Mouse (Mus musculus) ES-Bruce4 (cell line): ENCODE results near the gene Ranbp17. TPM values are rescaled to one million over a fixed set of nuclear protein-coding genes. Genes with fewer than 3 reads are reported as not detected.

Experiments
- H3K27ac ChIP-seq: 2 replicates; pipeline ENCODE4 v1.5.1; 2012; ENCODE audit warnings: low read length, inconsistent platforms; ENCODE audit not compliant: insufficient read depth
- H3K27me3 ChIP-seq: 2 replicates; pipeline ENCODE4 v1.6.1; 2012; ENCODE audit warnings: mild to moderate bottlenecking, low read length, inconsistent platforms; ENCODE audit not compliant: control insufficient read depth, poor library complexity, insufficient read depth, severe bottlenecking
- H3K36me3 ChIP-seq: 2 replicates; pipeline ENCODE4 v1.6.1; 2012; ENCODE audit warnings: inconsistent platforms, mild to moderate bottlenecking, low read length, moderate library complexity; ENCODE audit not compliant: control insufficient read depth, poor library complexity, insufficient read depth, severe bottlenecking
- H3K4me1 ChIP-seq: one replicate; pipeline ENCODE4 v1.8.1; 2011; ENCODE audit warnings: low read length; ENCODE audit not compliant: control insufficient read depth, insufficient read depth
- H3K4me3 ChIP-seq: 2 replicates; pipeline ENCODE4 v1.5.1; 2011; ENCODE audit warnings: low read depth, mild to moderate bottlenecking, low read length
- H3K9ac ChIP-seq: 2 replicates; pipeline ENCODE4 v1.6.1; 2012; ENCODE audit warnings: low read depth, mild to moderate bottlenecking, inconsistent platforms; ENCODE audit not compliant: poor library complexity, severe bottlenecking
- H3K9me3 ChIP-seq: replicated peaks from 2 replicates; pipeline ENCODE4 v1.6.1; 2012; ENCODE audit warnings: mild to moderate bottlenecking, low read length, inconsistent platforms; ENCODE audit not compliant: control insufficient read depth, poor library complexity, insufficient read depth, severe bottlenecking
- CTCF ChIP-seq: IDR thresholded peaks from one replicate; pipeline ENCODE4 v1.8.1; 2011; ENCODE audit warnings: low read depth, low read length
- EP300 ChIP-seq: IDR thresholded peaks from 2 replicates; pipeline ENCODE4 v1.6.1; 2011; ENCODE audit warnings: low read depth, low read length; ENCODE audit not compliant: insufficient read depth
- POLR2A ChIP-seq: IDR thresholded peaks from one replicate; pipeline ENCODE4 v1.8.1; 2011; ENCODE audit warnings: low read length; ENCODE audit not compliant: insufficient read depth
- polyA plus RNA-seq: library from polyadenylated mRNA; stranded (reverse); fragments of >200 nt; gene quantifications from 2 replicates; pipeline ENCODE4 v1.2.4, GENCODE M21; 2011; ENCODE audit warnings: low read depth; ENCODE audit not compliant: missing spikeins, insufficient read depth, insufficient read length

Gene Ranbp17
- polyA plus RNA-seq, 1 experiment = 54.8 TPM

GRCm38 (mm10) chr11:33398701-33399100 is 114.8 kb downstream of the Ranbp17 start:
- Histone ChIP-seq H3K4me1 (no peaks in the 10 kb centered on the region), H3K27me3 (no peaks in the 10 kb centered on the region), H3K9me3 (no peaks in the 10 kb centered on the region), H3K4me3 (no peak overlapping the region), H3K9ac (no peak overlapping the region), H3K36me3 (no peaks in the 10 kb centered on the region; the same call in none of the 2 replicates), H3K27ac (no peak overlapping the region)
- no peak for TF ChIP-seq CTCF
- no peak for TF ChIP-seq POLR2A
- no peak for TF ChIP-seq EP300

GRCm38 (mm10) chr11:33396275-33396674 is 117.3 kb downstream of the Ranbp17 start:
- Histone ChIP-seq H3K4me3 (no peak overlapping the region), H3K36me3 (no peaks in the 10 kb centered on the region; the same call in 1 of the 2 replicates), H3K9ac (no peak overlapping the region), H3K9me3 (no peaks in the 10 kb centered on the region), H3K27ac (no peak overlapping the region), H3K27me3 (no peaks in the 10 kb centered on the region), H3K4me1 (no peaks in the 10 kb centered on the region)
- no peak for TF ChIP-seq POLR2A
- TF ChIP-seq CTCF = no peak
- TF ChIP-seq EP300 = no peak

- Histone ChIP-seq H3K4me3 (no peak overlapping the region), H3K9me3 (no peaks in the 10 kb centered on the region), H3K36me3 (no peaks in the 10 kb centered on the region; the same call in 1 of the 2 replicates), H3K4me1 (no peaks in the 10 kb centered on the region), H3K27ac (no peak overlapping the region), H3K9ac (no peak overlapping the region), H3K27me3 (no peaks in the 10 kb centered on the region)
- TF ChIP-seq CTCF (no peak), POLR2A (no peak), EP300 (no peak)
These were observed 119.5 kb downstream of the Ranbp17 start for GRCm38 (mm10) chr11:33394093-33394492.

GRCm38 (mm10) chr11:33388685-33389084 is 124.9 kb downstream of the Ranbp17 start:
- no peak for TF ChIP-seq CTCF
- TF ChIP-seq POLR2A = no peak
- TF ChIP-seq EP300 = no peak
- Histone ChIP-seq H3K4me3 (no peak overlapping the region), H3K27ac (no peak overlapping the region), H3K36me3 (no peaks in the 10 kb centered on the region), H3K4me1 (no peaks in the 10 kb centered on the region), H3K9ac (no peak overlapping the region), H3K9me3 (no peaks in the 10 kb centered on the region), H3K27me3 (no peaks in the 10 kb centered on the region)

GRCm38 (mm10) chr11:33361867-33362266 is 151.7 kb downstream of the Ranbp17 start:
- no peaks in the 10 kb centered on the region for H3K4me1 ChIP-seq
- TF ChIP-seq CTCF (no peak), POLR2A (no peak), EP300 (no peak)
- no peak overlapping the region for H3K9ac ChIP-seq

GRCm38 (mm10) chr11:33349269-33349668 is 164.3 kb downstream of the Ranbp17 start:
- no peak for TF ChIP-seq EP300
- no peak for TF ChIP-seq POLR2A
- TF ChIP-seq CTCF = no peak
- Histone ChIP-seq H3K4me3 (no peak overlapping the region), H3K27ac (no peak overlapping the region), H3K9ac (no peak overlapping the region), H3K27me3 (no peaks in the 10 kb centered on the region), H3K9me3 (no peaks in the 10 kb centered on the region), H3K36me3 (no peaks in the 10 kb centered on the region), H3K4me1 (no peaks in the 10 kb centered on the region)

More at GRCm38 (mm10) chr11:33361867-33362266, 151.7 kb downstream of the Ranbp17 start:
- Histone ChIP-seq H3K9me3 (no peaks in the 10 kb centered on the region), H3K27me3 (no peaks in the 10 kb centered on the region), H3K27ac (no peak overlapping the region), H3K4me3 (no peak overlapping the region), H3K36me3 (no peaks in the 10 kb centered on the region; the same call in 1 of the 2 replicates)
